Mouse (Mus musculus) adrenal gland, adult 18-20 months (tissue): ENCODE results near the gene Fam83d. TPM values are rescaled to one million over a fixed set of nuclear protein-coding genes. Genes with fewer than 3 reads are reported as not detected.

Source experiments
- DNase-seq, 2 experiments: peaks; one replicate each; pipeline ENCODE4 v3.0.0; 2021 to 2022; ENCODE audit warnings: low spot score in 2 of 2
- microRNA-seq, 2 experiments: library from miRNA; unstranded; fragments of <30 nt; microRNA quantifications; one replicate each; pipeline ENCODE4 v1.2.0; 2021; ENCODE audit warnings: borderline number of aligned reads in 2 of 2
- total RNA-seq, 2 experiments: library from RNA; stranded (reverse); gene quantifications; 1 replicate in 1 of 2; 2 replicates in 1 of 2; pipeline ENCODE4 v1.2.3; 2021

The Fam83d gene
- total RNA-seq, 2 experiments from 2014 or later = 0.26 to 0.53 TPM

DNA sequence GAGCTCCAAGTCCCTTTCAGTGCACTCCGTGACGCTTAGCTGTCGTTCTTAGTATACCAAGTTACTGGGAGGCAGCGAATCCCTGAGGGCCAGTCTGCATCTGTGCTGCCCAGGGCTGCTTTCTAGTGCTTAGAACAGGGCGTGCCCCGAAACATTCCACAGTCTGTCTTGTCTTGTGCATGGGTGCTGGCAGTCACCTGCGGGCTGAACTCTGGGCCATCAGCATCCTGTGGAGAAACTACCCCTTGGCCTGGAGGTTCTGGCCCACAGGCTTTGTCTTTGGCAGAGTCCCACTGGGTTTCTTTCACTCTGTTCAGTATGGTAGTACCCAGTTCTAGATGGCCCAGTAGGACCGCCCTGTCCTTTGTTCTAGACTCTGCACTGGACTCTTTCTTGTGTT lies 32.9 kb downstream of the Fam83d start:
- no peak for DNase-seq

DNA sequence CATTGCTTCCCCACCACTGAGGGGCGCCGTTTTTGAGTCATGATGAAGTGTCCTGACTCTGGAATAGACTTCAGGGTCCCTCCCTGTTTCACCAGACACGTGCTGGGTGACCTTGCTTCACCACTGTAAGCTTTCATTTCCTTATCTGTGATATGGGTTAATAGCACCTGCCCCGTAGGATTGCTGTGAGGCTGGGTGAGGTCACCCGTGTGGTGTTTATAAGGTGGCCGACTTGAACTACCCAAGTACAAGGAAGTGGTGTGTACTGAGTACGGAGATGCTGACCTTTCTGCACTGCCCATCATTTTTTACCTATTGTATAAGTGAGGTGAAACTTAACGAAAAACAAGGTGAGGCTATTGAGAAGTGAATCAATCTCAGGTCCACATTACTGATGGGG lies 35.7 kb downstream of the Fam83d start:
- no peak for DNase-seq

DNA sequence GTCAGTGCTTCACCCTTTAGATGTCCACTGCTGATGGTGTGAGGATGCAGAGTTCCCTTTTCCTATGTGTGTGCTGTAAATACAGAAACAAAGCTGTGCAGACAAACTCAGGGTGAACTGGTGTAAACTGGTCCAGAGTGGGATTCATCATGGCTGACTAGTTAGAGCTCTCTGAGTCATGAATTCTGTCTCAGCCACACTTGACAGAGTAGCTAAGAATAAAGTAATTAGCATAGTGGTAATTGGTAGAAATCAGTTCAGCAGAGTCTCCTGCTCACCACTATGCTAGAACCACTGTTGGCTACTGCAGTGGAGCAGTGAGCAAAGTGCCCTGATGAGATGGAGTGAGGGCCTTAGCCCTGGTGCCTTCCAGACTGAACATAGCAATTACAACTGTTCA lies 47.8 kb downstream of the Fam83d start:
- no peak for DNase-seq

DNA sequence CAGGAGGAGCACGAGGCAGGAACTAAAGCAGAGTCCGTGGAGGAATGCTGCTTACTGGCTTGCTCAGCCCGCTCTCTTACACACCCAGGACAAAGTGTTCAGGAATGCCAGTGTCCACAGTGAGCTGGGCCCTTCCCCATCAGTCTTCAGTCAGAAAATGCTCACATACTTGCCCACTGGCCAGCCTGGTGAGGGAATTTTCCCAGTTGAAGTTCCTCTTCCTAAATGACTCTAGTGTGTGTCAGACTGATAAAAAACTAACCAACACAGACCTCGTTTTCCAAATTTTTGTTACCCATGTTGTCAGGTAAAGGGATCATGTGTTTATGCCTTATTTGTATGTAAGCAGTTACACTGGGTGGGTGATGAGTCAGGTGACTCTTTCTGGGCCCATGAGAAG lies 48.3 kb downstream of the Fam83d start:
- DNase-seq = no peak

DNA sequence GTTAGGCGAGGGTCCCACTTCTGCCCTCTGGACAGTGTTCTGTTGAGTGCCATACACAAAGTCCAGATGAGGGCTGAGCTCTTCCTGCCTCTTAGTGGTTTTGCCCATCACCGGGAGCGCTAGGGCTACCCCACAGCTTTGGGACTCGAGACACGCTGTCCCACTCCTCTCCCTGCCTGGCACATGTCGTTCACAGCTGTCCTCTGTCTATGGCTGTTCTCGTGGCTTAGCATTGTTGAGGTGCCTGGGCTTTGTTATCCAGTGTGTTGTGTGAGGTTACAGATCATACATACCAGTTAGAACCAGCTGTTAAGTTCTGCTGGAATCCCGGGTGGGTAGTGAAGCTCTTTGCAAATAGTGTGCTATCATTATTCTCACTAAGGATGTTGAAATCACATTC lies 49.8 kb downstream of the Fam83d start:
- DNase-seq = no peak

DNA sequence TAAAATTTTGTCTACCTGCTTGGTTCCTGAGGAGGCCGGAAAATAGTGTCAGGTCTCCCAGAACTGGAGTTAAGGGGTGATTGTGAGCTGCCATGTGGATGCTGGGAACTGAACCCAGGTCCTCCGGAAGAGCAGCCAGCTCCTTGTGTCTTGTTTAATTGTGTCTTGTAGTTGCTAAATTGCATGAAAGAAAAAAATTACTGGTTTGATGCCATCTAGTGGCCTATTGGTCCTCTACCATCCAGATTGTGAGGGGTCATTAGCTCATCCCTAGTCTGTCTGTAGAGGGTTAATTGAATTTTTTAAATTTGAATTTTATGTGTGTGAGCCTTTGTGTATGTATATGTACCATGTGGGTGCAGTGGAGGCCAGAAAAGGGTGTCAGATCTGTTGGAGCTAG lies 60.2 kb downstream of the Fam83d start:
- no peak for DNase-seq

DNA sequence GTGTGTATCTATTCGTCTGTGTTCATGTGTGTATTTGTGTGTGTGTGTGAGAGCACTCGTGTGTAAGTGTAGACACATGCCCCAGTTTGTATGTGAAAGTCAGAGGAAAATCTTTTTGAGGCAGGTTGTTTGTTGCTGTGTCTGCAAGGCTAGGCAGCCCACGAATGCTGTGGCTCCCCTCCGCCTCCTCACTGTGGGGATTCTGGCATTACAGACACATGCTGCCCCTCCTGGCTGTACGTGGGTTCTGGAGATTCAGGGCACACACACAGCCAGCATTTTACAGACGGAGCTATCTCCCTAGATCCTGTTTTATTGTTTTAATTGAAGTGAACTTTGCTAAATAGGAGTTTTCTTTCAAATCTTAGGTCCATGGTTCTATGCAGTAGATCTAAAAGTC lies 61.9 kb downstream of the Fam83d start:
- no peak for DNase-seq

DNA sequence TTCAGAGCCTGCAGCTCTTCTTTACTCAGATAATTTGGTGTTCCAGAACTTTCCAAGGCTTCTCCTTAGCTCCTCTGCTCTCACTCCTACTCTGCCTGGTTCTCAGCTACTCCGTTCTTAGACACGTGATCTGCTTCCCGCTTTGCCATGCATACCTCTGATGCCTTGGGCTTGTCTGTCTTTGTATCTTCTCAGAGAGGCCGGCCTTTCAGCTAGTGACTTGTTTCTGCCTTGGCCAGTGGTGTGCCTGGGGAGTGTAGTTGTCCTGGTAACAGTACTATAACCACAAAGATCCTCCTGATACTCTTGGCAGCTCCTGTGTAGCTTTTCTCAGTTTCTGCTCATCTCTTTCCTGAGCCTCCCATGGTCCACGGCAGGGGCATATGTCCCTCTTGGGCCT lies 65.3 kb downstream of the Fam83d start:
- no peak for DNase-seq

DNA sequence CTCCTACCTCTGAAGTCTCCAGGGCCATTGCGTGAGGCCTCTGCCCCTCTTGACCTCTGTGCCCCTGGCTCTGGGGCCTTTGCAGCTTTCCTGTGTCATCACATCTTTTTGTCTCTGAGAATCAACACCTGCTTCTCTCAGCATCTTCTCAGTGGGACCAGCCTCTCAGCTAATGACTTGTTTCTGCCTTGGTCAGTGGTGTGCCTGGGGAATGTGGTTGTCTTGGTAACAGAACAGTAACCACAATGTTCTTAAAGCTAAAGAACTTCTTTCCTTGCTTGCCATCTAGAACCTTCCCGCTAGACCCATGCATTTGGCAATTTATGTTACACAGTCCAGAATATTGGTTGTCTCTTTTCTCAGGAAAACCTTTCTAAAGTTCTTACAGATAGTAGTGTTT lies 65.8 kb downstream of the Fam83d start:
- no peak for DNase-seq

Small RNA genes lying within 50 kb of the gene (microRNA-seq; reads per million reads assigned to microRNA genes)
- 0 reads per million in 2 experiments for gene Gm26141

Other genes starting within 250 kb of the Fam83d start
- gene Slc32a1, start 157.3 kb upstream of the Fam83d start, total RNA-seq = not detected
- gene Actr5, start 143.2 kb upstream of the Fam83d start, total RNA-seq = 10 to 100 TPM; 11.9 to 12.8 TPM
- gene Ppp1r16b, start 102.7 kb upstream of the Fam83d start, total RNA-seq = 10 to 100 TPM in 1 of 2 experiments, 1 to 10 TPM in 1; 6.9 to 11.5 TPM
- gene Dhx35, start 26.7 kb downstream of the Fam83d start, total RNA-seq = 10 to 100 TPM in 1 of 2 experiments, 1 to 10 TPM in 1; 9.7 to 11.1 TPM